Mouse (Mus musculus): Measurements from ENCODE around the gene Phactr2.

The Phactr2 gene

DNA sequence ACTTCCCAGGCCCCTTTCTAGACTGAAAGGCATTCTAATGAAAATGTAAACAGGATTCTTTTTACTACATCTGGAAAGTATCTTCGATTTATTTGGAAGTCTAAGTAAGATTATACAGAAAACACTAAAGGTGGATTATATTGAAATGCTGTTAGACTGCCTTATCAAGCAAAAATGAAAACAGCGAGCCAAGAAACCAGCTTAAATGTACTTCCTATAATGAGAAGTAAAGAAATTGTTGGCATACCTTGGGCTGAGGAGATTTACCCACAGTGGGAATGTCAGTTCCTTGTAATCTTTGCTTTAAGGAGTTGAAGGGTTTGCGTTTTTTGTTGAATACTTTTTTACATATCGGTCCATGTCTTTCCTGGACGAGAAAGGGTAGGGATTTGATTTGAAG is 305.8 kb downstream of the Phactr2 start:
- DNase-seq (ENCODE audit: low read depth, low spot score) = no peak

DNA sequence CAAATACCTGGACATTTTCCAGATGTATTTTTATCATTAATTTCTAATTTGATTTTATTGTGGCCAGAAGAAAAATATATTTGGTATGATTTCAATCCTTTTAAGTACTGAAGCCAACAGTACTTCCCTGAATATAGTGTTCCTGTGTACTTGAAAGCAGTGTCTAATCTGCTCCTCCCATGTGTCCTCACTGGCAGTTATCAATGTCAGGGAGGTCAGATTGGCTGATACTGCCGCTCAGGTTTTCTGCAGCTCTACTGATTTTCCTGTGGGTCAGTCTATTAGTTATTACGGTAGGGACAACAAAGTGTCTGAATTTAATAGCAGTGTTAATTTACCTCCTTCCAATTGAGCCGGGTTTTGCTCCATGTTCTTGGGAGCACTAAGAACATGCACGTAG is 312.2 kb downstream of the Phactr2 start:
- DNase-seq (ENCODE audit: low read depth, low spot score) = no peak

GRCm38 (mm10) chr10:13160913-13161312 is 313.3 kb downstream of the Phactr2 start:
- DNase-seq (ENCODE audit: low read depth, low spot score) = no peak

Measured in brain, embryonic 18.5 days (tissue).